Mouse (Mus musculus): Measurements from ENCODE around the gene Ano8.
"Not testable (repeated sequence)": the region's sequence is repeated elsewhere in the genome, so short reads cannot be mapped to it uniquely, and the experiment has no call there.

Gene Ano8

DNA sequence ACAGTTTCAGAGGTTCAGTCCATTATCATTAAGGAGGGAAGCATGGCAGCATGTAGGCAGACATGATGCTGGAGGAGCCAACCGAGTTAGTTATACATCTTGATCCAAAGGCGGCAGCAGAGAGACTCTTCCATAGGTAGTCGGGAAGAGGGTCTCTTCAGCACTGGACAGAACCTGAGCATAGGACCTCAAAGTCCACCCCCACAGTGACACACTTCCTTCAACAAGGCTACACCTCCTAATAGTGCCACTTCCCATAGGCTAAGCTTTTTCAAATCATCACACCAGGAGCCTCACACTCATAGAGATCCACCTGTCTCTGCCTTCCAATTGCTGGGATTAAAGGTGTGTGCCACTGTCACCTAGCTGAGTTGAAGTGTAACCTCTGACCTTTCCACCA, 48.7 kb downstream of the Ano8 start:
- no peak for DNase-seq

- DNase-seq, result not testable (repeated sequence)
These were observed 52.8 kb downstream of the Ano8 start for GRCm38 (mm10) chr8:71432935-71433334.

Measured in lung, postnatal 14 days (tissue).